Mouse (Mus musculus) MEL (cell line): ENCODE results near the gene Arhgap9. TPM values are rescaled to one million over a fixed set of nuclear protein-coding genes. Genes with fewer than 3 reads are reported as not detected.

Experiments used
- DNase-seq: peaks from one replicate; pipeline ENCODE4 v3.0.0; 2011; ENCODE audit warnings: low read depth, low spot score
- H3K27ac ChIP-seq: 2 replicates; pipeline ENCODE4 v1.5.1; 2012; ENCODE audit warnings: low read depth, mild to moderate bottlenecking, control low read depth, low read length, moderate library complexity; ENCODE audit not compliant: control insufficient read depth
- H3K27me3 ChIP-seq, 2 experiments: fragments of 150-350 bp in 1 of 2; sonication (generic) in 1 of 2; 2 replicates each; pipeline ENCODE4 v1.6.1; 2012; ENCODE audit warnings: low read length in 2 of 2, mild to moderate bottlenecking in 2 of 2, improper control_type of control experiment in 1 of 2, moderate library complexity in 1 of 2; ENCODE audit not compliant: insufficient read depth in 2 of 2, control insufficient read depth in 1 of 2
- H3K36me3 ChIP-seq, 2 experiments: 2 replicates each; pipeline ENCODE4 v1.6.1; 2012 to 2014; ENCODE audit warnings: low read length in 2 of 2, improper control_type of control experiment in 1 of 2, inconsistent platforms in 1 of 2, mild to moderate bottlenecking in 1 of 2; ENCODE audit not compliant: insufficient read depth in 2 of 2, control insufficient read depth in 1 of 2
- H3K4me1 ChIP-seq, 2 experiments: fragments of 150-350 bp in 1 of 2; sonication (generic) in 1 of 2; 2 replicates each; pipeline ENCODE4 v1.6.1; 2012; ENCODE audit warnings: low read length in 2 of 2, improper control_type of control experiment in 1 of 2, mild to moderate bottlenecking in 1 of 2; ENCODE audit not compliant: insufficient read depth in 2 of 2, control insufficient read depth in 1 of 2
- H3K4me3 ChIP-seq, 2 experiments: fragments of 150-350 bp in 1 of 2; sonication (generic) in 1 of 2; 2 replicates each; pipeline ENCODE4 v1.5.1; 2012; ENCODE audit warnings: low read depth in 2 of 2, low read length in 2 of 2, mild to moderate bottlenecking in 2 of 2, moderate library complexity in 2 of 2, control low read depth in 1 of 2, improper control_type of control experiment in 1 of 2; ENCODE audit not compliant: control insufficient read depth in 1 of 2, insufficient read depth in 1 of 2
- H3K79me2 ChIP-seq: 2 replicates; pipeline ENCODE4 v1.6.1; 2012; ENCODE audit warnings: mild to moderate bottlenecking, low read length, moderate library complexity; ENCODE audit not compliant: control insufficient read depth, poor library complexity, insufficient read depth
- H3K9ac ChIP-seq: 2 replicates; pipeline ENCODE4 v1.6.1; 2012; ENCODE audit warnings: low read depth, mild to moderate bottlenecking, control low read depth, low read length, moderate library complexity; ENCODE audit not compliant: control insufficient read depth, poor library complexity, severe bottlenecking
- H3K9me3 ChIP-seq: fragments of 150-350 bp; sonication (generic); replicated peaks from 2 replicates; pipeline ENCODE4 v1.6.1; 2012; ENCODE audit warnings: mild to moderate bottlenecking, low read length, improper control_type of control experiment, moderate library complexity; ENCODE audit not compliant: insufficient read depth
- BHLHE40 ChIP-seq: IDR thresholded peaks from 2 replicates; pipeline ENCODE4 v1.6.1; 2012; ENCODE audit warnings: low read depth, mild to moderate bottlenecking, inconsistent platforms, low read length, improper control_type of control experiment, borderline replicate concordance
- CHD2 ChIP-seq: IDR thresholded peaks from 2 replicates; pipeline ENCODE4 v1.6.1; 2011; ENCODE audit warnings: low read length, improper control_type of control experiment
- EP300 ChIP-seq, 2 experiments: IDR thresholded peaks; 2 replicates each; pipeline ENCODE4 v1.6.1; 2011; ENCODE audit warnings: improper control_type of control experiment in 2 of 2, low read length in 2 of 2, low read depth in 1 of 2, mild to moderate bottlenecking in 1 of 2
- ETS1 ChIP-seq: IDR thresholded peaks from 2 replicates; pipeline ENCODE4 v1.6.1; 2012; ENCODE audit warnings: low read depth, mild to moderate bottlenecking, inconsistent platforms, low read length, improper control_type of control experiment, moderate library complexity
- GABPA ChIP-seq: IDR thresholded peaks from 2 replicates; pipeline ENCODE4 v1.6.1; 2012; ENCODE audit warnings: low read depth, mild to moderate bottlenecking, inconsistent platforms, low read length, improper control_type of control experiment, moderate library complexity
- MAZ ChIP-seq: IDR thresholded peaks from 2 replicates; pipeline ENCODE4 v1.6.1; 2012; ENCODE audit warnings: low read depth, mild to moderate bottlenecking, inconsistent platforms, low read length, improper control_type of control experiment
- POLR2A ChIP-seq, 2 experiments: IDR thresholded peaks; 2 replicates each; pipeline ENCODE4 v1.6.1; 2011 to 2012; ENCODE audit warnings: low read length in 2 of 2, mild to moderate bottlenecking in 2 of 2, control low read depth in 1 of 2, improper control_type of control experiment in 1 of 2, low read depth in 1 of 2, moderate library complexity in 1 of 2; ENCODE audit not compliant: control insufficient read depth in 1 of 2, insufficient read depth in 1 of 2, poor library complexity in 1 of 2
- POLR2AphosphoS2 ChIP-seq: IDR thresholded peaks from 2 replicates; pipeline ENCODE4 v1.6.1; 2011; ENCODE audit warnings: low read length, improper control_type of control experiment
- POLR2AphosphoS5 ChIP-seq: IDR thresholded peaks from 2 replicates; pipeline ENCODE4 v1.6.1; 2012; ENCODE audit warnings: low read depth, borderline replicate concordance, mild to moderate bottlenecking, inconsistent platforms, low read length, moderate library complexity, mixed read lengths
- RCOR1 ChIP-seq: IDR thresholded peaks from 2 replicates; pipeline ENCODE4 v1.6.1; 2012; ENCODE audit warnings: low read depth, mild to moderate bottlenecking, inconsistent platforms, low read length, improper control_type of control experiment
- UBTF ChIP-seq: IDR thresholded peaks from 2 replicates; pipeline ENCODE4 v1.6.1; 2012; ENCODE audit warnings: low read depth, mild to moderate bottlenecking, inconsistent platforms, low read length, improper control_type of control experiment, moderate library complexity, borderline replicate concordance; ENCODE audit not compliant: insufficient read depth
- USF2 ChIP-seq, 2 experiments: IDR thresholded peaks; 2 replicates each; pipeline ENCODE4 v1.6.1; 2011 to 2012; ENCODE audit warnings: improper control_type of control experiment in 2 of 2, low read length in 2 of 2, borderline replicate concordance in 1 of 2, inconsistent platforms in 1 of 2, low read depth in 1 of 2, mild to moderate bottlenecking in 1 of 2; ENCODE audit not compliant: insufficient read depth in 1 of 2
- ZC3H11A ChIP-seq: IDR thresholded peaks from 2 replicates; pipeline ENCODE4 v1.6.1; 2012; ENCODE audit warnings: low read depth, mild to moderate bottlenecking, inconsistent platforms, low read length, improper control_type of control experiment
- ZMIZ1 ChIP-seq: IDR thresholded peaks from 2 replicates; pipeline ENCODE4 v1.6.1; 2012; ENCODE audit warnings: low read depth, mild to moderate bottlenecking, inconsistent platforms, low read length, improper control_type of control experiment, moderate library complexity
- ZNF384 ChIP-seq: IDR thresholded peaks from 2 replicates; pipeline ENCODE4 v1.6.1; 2012; ENCODE audit warnings: low read depth, mild to moderate bottlenecking, inconsistent platforms, low read length, improper control_type of control experiment
- polyA plus RNA-seq, 2 experiments: library from polyadenylated mRNA; stranded (reverse) in 1 of 2; unstranded in 1 of 2; fragments of >175 nt in 1 of 2; fragments of >200 nt in 1 of 2; gene quantifications; 2 replicates each; pipeline versions ENCODE4 v1.2.1 to v1.2.4; 2012; ENCODE audit warnings: low replicate concordance in 2 of 2, low read depth in 1 of 2; ENCODE audit not compliant: insufficient read length in 2 of 2, insufficient read depth in 1 of 2, missing spikeins in 1 of 2
- total RNA-seq: library from RNA; depleted of rRNA; stranded (reverse); fragments of 300-350 nt; gene quantifications from 2 replicates; pipeline ENCODE4 v1.2.3, GENCODE M21; 2012

Gene Arhgap9
- total and polyA plus RNA-seq, 3 experiments = 24.4 to 41.1 TPM; not detected in 1

GRCm38 (mm10) chr10:127284724-127285500 lies 36.9 kb upstream of the Arhgap9 start:
- TF ChIP-seq USF2 (IDR thresholded peaks at IDR 0.05; ENCODE audit: borderline replicate concordance in 1 of 2, insufficient read depth in 1 of 2, low read depth in 1 of 2, low read length in 2 of 2) (no peak), POLR2AphosphoS2 (no peak), MAZ (no peak), UBTF (no peak), ETS1 (no peak), POLR2A (IDR thresholded peaks at IDR 0.05; ENCODE audit: control insufficient read depth in 1 of 2, insufficient read depth in 1 of 2, low read depth in 1 of 2, low read length in 2 of 2, poor library complexity in 1 of 2) (peak in 1 of 2 experiments; percentile 8; a peak in 1 of 4 replicates)
- TF ChIP-seq, all 39 proteins: peak for 1
- peaks cover 0 to 7% of the 10 kb centered on the region in 2 experiments; a peak in 2 of 4 replicates for H3K4me1 ChIP-seq
- H3K79me2 ChIP-seq = peaks cover 41% of the 10 kb centered on the region
- no peak for DNase-seq
- H3K27me3 ChIP-seq = no peaks in the 10 kb centered on the region
- H3K9me3 ChIP-seq = no peaks in the 10 kb centered on the region
- peaks cover 4% of the 10 kb centered on the region in 2 experiments; a peak in 3 of 4 replicates for H3K36me3 ChIP-seq
- H3K4me3 ChIP-seq = no peak overlapping the region
- H3K27ac ChIP-seq = no peak overlapping the region
- H3K9ac ChIP-seq = no peak overlapping the region

- DNase-seq = no peak
- Histone ChIP-seq H3K9ac (no peak overlapping the region), H3K27me3 (no peaks in the 10 kb centered on the region), H3K4me1 (peaks cover 0 to 9% of the 10 kb centered on the region in 2 experiments; a peak in 2 of 4 replicates), H3K9me3 (no peaks in the 10 kb centered on the region), H3K27ac (no peak overlapping the region), H3K36me3 (peaks cover 0 to 6% of the 10 kb centered on the region in 2 experiments; a peak in 2 of 4 replicates), H3K79me2 (peaks cover 43% of the 10 kb centered on the region), H3K4me3 (no peak overlapping the region)
- TF ChIP-seq GABPA = no peak
- TF ChIP-seq CHD2 = no peak
- no peak for TF ChIP-seq BHLHE40
- TF ChIP-seq POLR2AphosphoS5 = 0 out of 2 replicates have a peak, but pooled peaks have one; percentile 0
Observed at GRCm38 (mm10) chr10:127285644-127286043, 36.1 kb upstream of the Arhgap9 start.

GRCm38 (mm10) chr10:127286194-127286593 lies 35.6 kb upstream of the Arhgap9 start:
- H3K79me2 ChIP-seq = peaks cover 49% of the 10 kb centered on the region
- H3K4me3 ChIP-seq = no peak overlapping the region
- H3K9ac ChIP-seq = no peak overlapping the region
- H3K4me1 ChIP-seq = peaks cover 0 to 9% of the 10 kb centered on the region in 2 experiments; a peak in 2 of 4 replicates
- H3K9me3 ChIP-seq = no peaks in the 10 kb centered on the region
- TF ChIP-seq RCOR1 = no peak
- peak in 1 of 2 experiments; percentile 15; a peak in 1 of 4 replicates for TF ChIP-seq POLR2A (IDR thresholded peaks at IDR 0.05; ENCODE audit: control insufficient read depth in 1 of 2, insufficient read depth in 1 of 2, low read depth in 1 of 2, low read length in 2 of 2, poor library complexity in 1 of 2)
- TF ChIP-seq MAZ = peak; percentile 32; the same call in 1 of the 2 replicates
- 0 out of 2 replicates have a peak, but pooled peaks have one; percentile 52 for TF ChIP-seq ZMIZ1
- TF ChIP-seq ZNF384 = no peak
- no peak for TF ChIP-seq EP300 (IDR thresholded peaks at IDR 0.05; ENCODE audit: low read depth in 1 of 2, low read length in 2 of 2)
- TF ChIP-seq ZC3H11A = no peak
- peaks cover 0 to 6% of the 10 kb centered on the region in 2 experiments; a peak in 2 of 4 replicates for H3K36me3 ChIP-seq
- no peak overlapping the region for H3K27ac ChIP-seq
- DNase-seq = no peak
- H3K27me3 ChIP-seq = no peaks in the 10 kb centered on the region
